Mouse (Mus musculus) heart, postnatal 36 days (tissue): Measurements from ENCODE around the gene 2310039H08Rik. TPM values are rescaled to one million over a fixed set of nuclear protein-coding genes. Genes with fewer than 3 reads are reported as not detected.

Experiments used
- DNase-seq, 2 experiments: peaks; one replicate each; pipeline ENCODE4 v3.0.0; 2021 to 2022
- intact Hi-C: fragments of 180-260 bp; cut with DNase I; formaldehyde crosslinking; loops from one replicate; pipeline ENCODE4 v1.15.1; 2025
- total RNA-seq, 2 experiments: library from RNA; stranded (reverse); gene quantifications; 2 replicates each; pipeline ENCODE4 v1.2.3; 2021

Gene 2310039H08Rik
- 10 to 100 TPM; 25.4 to 27.6 TPM for total RNA-seq

GRCm38 (mm10) chr17:46772404-46773277 lies at the start of gene 2310039H08Rik:
Gene 2310039H08Rik, plus strand, starts transcription at chr17:46772635.
- intact Hi-C loops: loop anchor here (2.0 kb wide), 1 partner anchor 20 kb away; the partner anchor contains the start of gene Cnpy3
- peak; percentile 81 to 88 for DNase-seq

GRCm38 (mm10) chr17:46724477-46725084 lies 47.9 kb upstream of the 2310039H08Rik start:
- intact Hi-C loops: loop anchor here (2.0 kb wide), 1 partner anchor 198 kb away; no protein-coding TSS in a partner anchor
- no peak for DNase-seq

- DNase-seq: no peak
- intact Hi-C loops: loop anchor here (2.0 kb wide), 1 partner anchor 198 kb away; no protein-coding TSS in a partner anchor
Observed at GRCm38 (mm10) chr17:46725273-46725672, 47.2 kb upstream of the 2310039H08Rik start.

- no peak for DNase-seq
- intact Hi-C loops: loop anchor here (2.0 kb wide), 1 partner anchor 199 kb away; no protein-coding TSS in a partner anchor
Observed at GRCm38 (mm10) chr17:46725731-46726645, 46.4 kb upstream of the 2310039H08Rik start.

- intact Hi-C loops: no loop called here
- no peak for DNase-seq
Observed at GRCm38 (mm10) chr17:46727271-46727670, 45.2 kb upstream of the 2310039H08Rik start.

- intact Hi-C loops: no loop called here
- DNase-seq: no peak
Observed at GRCm38 (mm10) chr17:46728021-46728420, 44.4 kb upstream of the 2310039H08Rik start.

GRCm38 (mm10) chr17:46728496-46728895 lies 43.9 kb upstream of the 2310039H08Rik start:
- intact Hi-C loops: no loop called here
- DNase-seq: no peak

GRCm38 (mm10) chr17:46728904-46729318 lies 43.5 kb upstream of the 2310039H08Rik start, which contains the start of gene Gnmt:
Gene Gnmt, minus strand, starts transcription at chr17:46729168.
- intact Hi-C loops: no loop called here
- no peak for DNase-seq

GRCm38 (mm10) chr17:46734055-46734454 lies 38.4 kb upstream of the 2310039H08Rik start:
- no peak for DNase-seq
- intact Hi-C loops: no loop called here

- intact Hi-C loops: no loop called here
- no peak for DNase-seq
Observed at GRCm38 (mm10) chr17:46735287-46735686, 37.1 kb upstream of the 2310039H08Rik start.

- peak in 1 of 2 experiments; percentile 37 for DNase-seq
- intact Hi-C loops: no loop called here
Observed at GRCm38 (mm10) chr17:46736160-46736559, 36.3 kb upstream of the 2310039H08Rik start.

- DNase-seq: no peak
- intact Hi-C loops: no loop called here
Observed at GRCm38 (mm10) chr17:46741305-46741704, 31.1 kb upstream of the 2310039H08Rik start.

- intact Hi-C loops: no loop called here
- DNase-seq: no peak
Observed at GRCm38 (mm10) chr17:46742986-46743385, 29.4 kb upstream of the 2310039H08Rik start.

GRCm38 (mm10) chr17:46745506-46745905 lies 26.9 kb upstream of the 2310039H08Rik start:
- no peak for DNase-seq
- intact Hi-C loops: no loop called here

- DNase-seq: no peak
- intact Hi-C loops: no loop called here
Observed at GRCm38 (mm10) chr17:46747234-46747633, 25.2 kb upstream of the 2310039H08Rik start.

GRCm38 (mm10) chr17:46747806-46748205 lies 24.6 kb upstream of the 2310039H08Rik start:
- DNase-seq: no peak
- intact Hi-C loops: no loop called here

GRCm38 (mm10) chr17:46749282-46749681 lies 23.2 kb upstream of the 2310039H08Rik start:
- intact Hi-C loops: no loop called here
- no peak for DNase-seq

GRCm38 (mm10) chr17:46750580-46750979 lies 21.9 kb upstream of the 2310039H08Rik start:
- intact Hi-C loops: no loop called here

GRCm38 (mm10) chr17:46751056-46751793 lies 21.2 kb upstream of the 2310039H08Rik start:
- no peak for DNase-seq
- intact Hi-C loops: no loop called here

More at GRCm38 (mm10) chr17:46750580-46750979, 21.9 kb upstream of the 2310039H08Rik start:
- no peak for DNase-seq
